Mouse (Mus musculus): ENCODE measurements around the gene Sympk. TPM values are rescaled to one million over a fixed set of nuclear protein-coding genes. Genes with fewer than 3 reads are reported as not detected.

Sympk gene
- polyA plus RNA-seq, 1 experiment from 2014 or later, result 43.2 TPM

- Histone ChIP-seq H3K4me2 (peak overlapping the region; percentile 99; the same call in 1 of the 2 replicates), H3K27ac (no peak overlapping the region), H3K36me3 (peaks cover 30% of the 10 kb centered on the region), H3K9me3 (no peaks in the 10 kb centered on the region), H3K4me3 (no peak overlapping the region; the same call in 1 of the 2 replicates), H3K27me3 (no peaks in the 10 kb centered on the region), H3K4me1 (peaks cover 44% of the 10 kb centered on the region), H3K9ac (no peak overlapping the region)
- ATAC-seq (ENCODE audit: insufficient number of reproducible peaks, insufficient read depth, low FRiP score, low TSS enrichment, low read depth), result no peak
- 82% methylated on average over 13 of the region's 13 CpGs for WGBS
Measured at GRCm38 (mm10) chr7:19007026-19007977, 16.9 kb upstream of the Sympk start.

GRCm38 (mm10) chr7:19010581-19010980 is 13.6 kb upstream of the Sympk start:
- ATAC-seq (ENCODE audit: insufficient number of reproducible peaks, insufficient read depth, low FRiP score, low TSS enrichment, low read depth), result no peak
- Histone ChIP-seq H3K36me3 (peaks cover 23% of the 10 kb centered on the region), H3K4me3 (no peak overlapping the region), H3K4me2 (no peak overlapping the region), H3K27ac (no peak overlapping the region), H3K27me3 (no peaks in the 10 kb centered on the region), H3K9ac (no peak overlapping the region), H3K9me3 (no peaks in the 10 kb centered on the region), H3K4me1 (peaks cover 32% of the 10 kb centered on the region)
- WGBS, result 72% methylated on average over 7 of the region's 7 CpGs

GRCm38 (mm10) chr7:19012025-19012621 is 12.1 kb upstream of the Sympk start:
- Histone ChIP-seq H3K4me3 (peak overlapping the region; percentile 43), H3K9ac (peak overlapping the region; percentile 75), H3K36me3 (peaks cover 11% of the 10 kb centered on the region), H3K27me3 (no peaks in the 10 kb centered on the region), H3K4me2 (peak overlapping the region; percentile 69), H3K27ac (peak overlapping the region; percentile 73), H3K4me1 (peaks cover 18% of the 10 kb centered on the region), H3K9me3 (no peaks in the 10 kb centered on the region)
- peak; percentile 2; the same call in 1 of the 2 replicates for ATAC-seq (ENCODE audit: insufficient number of reproducible peaks, insufficient read depth, low FRiP score, low TSS enrichment, low read depth)
- 1% methylated on average over 31 of the region's 31 CpGs for WGBS

GRCm38 (mm10) chr7:19012882-19013281 is 11.3 kb upstream of the Sympk start:
- peaks cover 12% of the 10 kb centered on the region; the same call in 1 of the 2 replicates for H3K4me1 ChIP-seq
- H3K36me3 ChIP-seq, result peaks cover 3% of the 10 kb centered on the region; the same call in 1 of the 2 replicates
- WGBS, result 55% methylated on average over 2 of the region's 2 CpGs
- ATAC-seq (ENCODE audit: insufficient number of reproducible peaks, insufficient read depth, low FRiP score, low TSS enrichment, low read depth), result no peak
- no peak overlapping the region; the same call in 1 of the 2 replicates for H3K9ac ChIP-seq
- peak overlapping the region; percentile 69; the same call in 1 of the 2 replicates for H3K4me2 ChIP-seq
- H3K27me3 ChIP-seq, result no peaks in the 10 kb centered on the region
- H3K27ac ChIP-seq, result 0 out of 2 replicates have a peak overlapping the region, but pooled peaks have one; percentile 73
- H3K9me3 ChIP-seq, result no peaks in the 10 kb centered on the region
- H3K4me3 ChIP-seq, result no peak overlapping the region

- H3K4me2 ChIP-seq, result no peak overlapping the region
- no peak overlapping the region for H3K9ac ChIP-seq
- no peak for ATAC-seq (ENCODE audit: insufficient number of reproducible peaks, insufficient read depth, low FRiP score, low TSS enrichment, low read depth)
- H3K36me3 ChIP-seq, result no peaks in the 10 kb centered on the region
- WGBS, result 70% methylated on average over 15 of the region's 15 CpGs
- peaks cover 12% of the 10 kb centered on the region; the same call in 1 of the 2 replicates for H3K4me1 ChIP-seq
- no peaks in the 10 kb centered on the region for H3K9me3 ChIP-seq
- no peak overlapping the region for H3K4me3 ChIP-seq
- H3K27ac ChIP-seq, result no peak overlapping the region
- H3K27me3 ChIP-seq, result no peaks in the 10 kb centered on the region
Measured at GRCm38 (mm10) chr7:19014452-19014851, 9.7 kb upstream of the Sympk start.

- H3K4me2 ChIP-seq, result no peak overlapping the region
- no peak overlapping the region for H3K27ac ChIP-seq
- no peak for ATAC-seq (ENCODE audit: insufficient number of reproducible peaks, insufficient read depth, low FRiP score, low TSS enrichment, low read depth)
- peaks cover 12% of the 10 kb centered on the region; the same call in 1 of the 2 replicates for H3K4me1 ChIP-seq
- no peaks in the 10 kb centered on the region for H3K36me3 ChIP-seq
- no peak overlapping the region for H3K4me3 ChIP-seq
- H3K9ac ChIP-seq, result no peak overlapping the region
- WGBS, result 88% methylated on average over 4 of the region's 4 CpGs
- H3K27me3 ChIP-seq, result peaks cover 16% of the 10 kb centered on the region
- no peaks in the 10 kb centered on the region for H3K9me3 ChIP-seq
Measured at GRCm38 (mm10) chr7:19016042-19016441, 8.1 kb upstream of the Sympk start.

GRCm38 (mm10) chr7:19017909-19018308 is 6.3 kb upstream of the Sympk start:
- no peak overlapping the region for H3K4me2 ChIP-seq
- 89% methylated on average over 7 of the region's 7 CpGs for WGBS
- no peak overlapping the region for H3K9ac ChIP-seq
- H3K27me3 ChIP-seq, result peaks cover 34% of the 10 kb centered on the region
- H3K9me3 ChIP-seq, result no peaks in the 10 kb centered on the region
- H3K27ac ChIP-seq, result no peak overlapping the region
- no peaks in the 10 kb centered on the region for H3K36me3 ChIP-seq
- no peaks in the 10 kb centered on the region for H3K4me1 ChIP-seq
- no peak overlapping the region for H3K4me3 ChIP-seq
- ATAC-seq (ENCODE audit: insufficient number of reproducible peaks, insufficient read depth, low FRiP score, low TSS enrichment, low read depth), result no peak

- Histone ChIP-seq H3K9ac (no peak overlapping the region), H3K27me3 (peaks cover 44% of the 10 kb centered on the region), H3K4me2 (no peak overlapping the region), H3K9me3 (no peaks in the 10 kb centered on the region), H3K4me1 (peaks cover 19% of the 10 kb centered on the region), H3K4me3 (no peak overlapping the region), H3K36me3 (no peaks in the 10 kb centered on the region), H3K27ac (no peak overlapping the region)
- 16% methylated on average over 8 of the region's 8 CpGs for WGBS
- no peak for ATAC-seq (ENCODE audit: insufficient number of reproducible peaks, insufficient read depth, low FRiP score, low TSS enrichment, low read depth)
Measured at GRCm38 (mm10) chr7:19021048-19021447, 3.1 kb upstream of the Sympk start.

GRCm38 (mm10) chr7:19022189-19022958 is 1.8 kb upstream of the Sympk start:
- Histone ChIP-seq H3K27ac (no peak overlapping the region), H3K27me3 (peaks cover 44% of the 10 kb centered on the region), H3K9ac (no peak overlapping the region), H3K4me1 (peaks cover 28% of the 10 kb centered on the region), H3K36me3 (no peaks in the 10 kb centered on the region), H3K9me3 (no peaks in the 10 kb centered on the region), H3K4me3 (no peak overlapping the region), H3K4me2 (no peak overlapping the region)
- 61% methylated on average over 18 of the region's 18 CpGs for WGBS
- no peak for ATAC-seq (ENCODE audit: insufficient number of reproducible peaks, insufficient read depth, low FRiP score, low TSS enrichment, low read depth)

- H3K4me1 ChIP-seq, result peaks cover 37% of the 10 kb centered on the region
- peak within 1 kb of the TSS; percentile 95 for H3K4me3 ChIP-seq
- no peak for ATAC-seq (ENCODE audit: insufficient number of reproducible peaks, insufficient read depth, low FRiP score, low TSS enrichment, low read depth)
- H3K4me2 ChIP-seq, result peak within 1 kb of the TSS; percentile 87
- H3K9ac ChIP-seq, result peak within 1 kb of the TSS; percentile 96
- peaks cover 44% of the 10 kb centered on the region for H3K27me3 ChIP-seq
- 4% methylated on average over 30 of the region's 30 CpGs for WGBS
- H3K27ac ChIP-seq, result peak within 1 kb of the TSS; percentile 51; the same call in 1 of the 2 replicates
- no peaks in the 10 kb centered on the region for H3K9me3 ChIP-seq
- H3K36me3 ChIP-seq, result no peaks in the 10 kb centered on the region
Measured at GRCm38 (mm10) chr7:19023357-19023814, 791 bp upstream of the Sympk start, which contains the start of gene Foxa3. Gene Foxa3, minus strand, starts transcription at chr7:19023538.
